Mouse (Mus musculus) cerebellum, adult 2 months (tissue): ENCODE data around the gene Ormdl3.

Source experiments
- CTCF ChIP-seq: fragments of 200-500 bp; IDR thresholded peaks from 2 replicates; pipeline ENCODE4 v1.5.1; 2011; ENCODE audit warnings: low read depth, mild to moderate bottlenecking, control low read depth, low read length, moderate library complexity, borderline replicate concordance; ENCODE audit not compliant: insufficient read depth
- POLR2A ChIP-seq: fragments of 200-500 bp; IDR thresholded peaks from 2 replicates; pipeline ENCODE4 v1.6.1; 2011; ENCODE audit warnings: low read length, control low read depth, borderline replicate concordance; ENCODE audit not compliant: insufficient read depth

DNA sequence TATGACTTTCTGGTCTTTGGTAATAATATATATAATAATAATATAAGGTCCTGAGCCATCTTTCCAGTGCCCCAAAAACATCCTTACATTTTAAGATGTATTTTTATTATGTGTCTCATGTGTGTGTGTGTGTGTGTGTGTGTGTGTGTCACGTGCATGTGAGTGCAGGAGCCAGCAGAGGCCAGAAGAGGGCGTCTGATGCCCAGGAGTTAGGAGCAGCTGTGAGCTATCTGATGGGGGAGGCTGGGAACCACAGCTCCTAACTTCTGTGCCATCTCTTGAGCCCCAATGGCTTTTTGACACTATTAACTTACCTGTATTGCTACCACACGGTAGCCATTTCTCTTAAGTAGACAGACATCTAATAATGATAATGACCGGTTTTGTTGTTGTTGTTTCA lies 33.2 kb downstream of the Ormdl3 start:
- TF ChIP-seq CTCF (no peak), POLR2A (no peak)
